Mouse (Mus musculus): Measurements from ENCODE around the gene Ak1. TPM values are rescaled to one million over a fixed set of nuclear protein-coding genes. Genes with fewer than 3 reads are reported as not detected.
A peak's percentile ranks its signal among the peaks of the same experiment; 100 is the strongest.

The Ak1 gene
- total RNA-seq, 1 experiment from 2014 or later: not detected

GRCm38 (mm10) chr2:32597699-32598098 lies 23.9 kb upstream of the Ak1 start:
- ATAC-seq (ENCODE audit: extremely low read depth, insufficient number of reproducible peaks, low FRiP score, poor library complexity, severe bottlenecking): no peak

- ATAC-seq (ENCODE audit: extremely low read depth, insufficient number of reproducible peaks, low FRiP score, poor library complexity, severe bottlenecking): no peak
Measured at GRCm38 (mm10) chr2:32598506-32598905, 23.1 kb upstream of the Ak1 start.

GRCm38 (mm10) chr2:32599409-32599808 lies 22.1 kb upstream of the Ak1 start, which contains the start of gene St6galnac6:
Gene St6galnac6 (plus strand): TSS chr2:32599709.
- ATAC-seq (ENCODE audit: extremely low read depth, insufficient number of reproducible peaks, low FRiP score, poor library complexity, severe bottlenecking): no peak

DNA sequence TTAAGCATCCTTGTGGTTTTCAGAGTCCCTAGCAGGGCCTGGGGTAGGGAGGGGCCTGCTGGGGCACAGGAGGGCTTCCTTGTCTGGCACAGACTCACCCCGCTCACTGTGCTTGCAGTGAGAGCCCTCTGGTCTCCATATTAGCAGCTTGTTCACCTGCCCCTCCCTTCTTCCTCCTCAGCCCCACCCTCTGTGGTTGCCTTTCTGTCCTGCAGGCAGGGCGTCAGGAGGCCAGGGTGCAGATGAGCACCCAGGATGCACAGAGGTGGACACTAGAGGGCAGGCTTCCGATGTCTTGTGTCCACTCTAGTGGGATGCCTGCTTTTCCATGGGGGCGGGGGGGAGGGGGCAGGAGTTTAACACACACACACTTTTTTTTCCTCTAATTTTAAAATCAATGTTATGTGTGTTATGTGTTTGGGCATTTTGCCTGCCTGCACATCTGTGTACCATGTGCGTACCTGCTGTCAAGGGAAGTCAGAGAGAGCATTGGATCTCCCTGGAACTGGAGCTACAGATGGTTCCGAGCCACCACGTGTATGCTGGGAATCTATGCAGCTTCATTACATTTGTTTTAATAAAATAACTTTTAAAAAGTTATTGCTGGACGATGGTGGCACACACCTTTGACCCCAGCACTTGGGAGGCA lies 20.0 kb upstream of the Ak1 start:
- peak; percentile 34; the same call in 1 of the 2 replicates for ATAC-seq (ENCODE audit: extremely low read depth, insufficient number of reproducible peaks, low FRiP score, poor library complexity, severe bottlenecking)

DNA sequence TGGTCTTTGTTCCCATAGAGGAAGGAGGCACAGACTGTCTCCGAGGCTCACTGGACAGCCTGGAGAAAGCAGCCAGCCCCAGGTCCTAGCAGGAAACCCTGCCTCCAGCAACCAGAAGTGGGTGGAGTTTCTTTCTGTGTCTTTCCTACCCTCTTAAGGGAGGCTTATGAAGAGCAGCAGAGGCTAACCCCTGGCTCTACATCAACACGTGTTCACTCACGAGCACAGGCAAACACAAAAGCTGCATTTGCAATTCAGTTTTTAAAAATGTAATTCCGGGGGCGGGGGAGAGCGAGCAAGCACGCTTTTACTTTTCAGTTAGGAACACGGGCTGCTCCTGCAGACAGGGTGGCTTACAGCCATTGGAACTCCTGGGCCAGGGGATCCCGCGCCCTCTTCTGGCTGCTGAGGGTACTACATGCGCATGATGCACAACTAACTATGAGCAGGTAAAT lies 18.9 kb upstream of the Ak1 start:
- ATAC-seq (ENCODE audit: extremely low read depth, insufficient number of reproducible peaks, low FRiP score, poor library complexity, severe bottlenecking): peak; percentile 66

- ATAC-seq (ENCODE audit: extremely low read depth, insufficient number of reproducible peaks, low FRiP score, poor library complexity, severe bottlenecking): no peak
Measured at GRCm38 (mm10) chr2:32604631-32605030, 16.9 kb upstream of the Ak1 start.

DNA sequence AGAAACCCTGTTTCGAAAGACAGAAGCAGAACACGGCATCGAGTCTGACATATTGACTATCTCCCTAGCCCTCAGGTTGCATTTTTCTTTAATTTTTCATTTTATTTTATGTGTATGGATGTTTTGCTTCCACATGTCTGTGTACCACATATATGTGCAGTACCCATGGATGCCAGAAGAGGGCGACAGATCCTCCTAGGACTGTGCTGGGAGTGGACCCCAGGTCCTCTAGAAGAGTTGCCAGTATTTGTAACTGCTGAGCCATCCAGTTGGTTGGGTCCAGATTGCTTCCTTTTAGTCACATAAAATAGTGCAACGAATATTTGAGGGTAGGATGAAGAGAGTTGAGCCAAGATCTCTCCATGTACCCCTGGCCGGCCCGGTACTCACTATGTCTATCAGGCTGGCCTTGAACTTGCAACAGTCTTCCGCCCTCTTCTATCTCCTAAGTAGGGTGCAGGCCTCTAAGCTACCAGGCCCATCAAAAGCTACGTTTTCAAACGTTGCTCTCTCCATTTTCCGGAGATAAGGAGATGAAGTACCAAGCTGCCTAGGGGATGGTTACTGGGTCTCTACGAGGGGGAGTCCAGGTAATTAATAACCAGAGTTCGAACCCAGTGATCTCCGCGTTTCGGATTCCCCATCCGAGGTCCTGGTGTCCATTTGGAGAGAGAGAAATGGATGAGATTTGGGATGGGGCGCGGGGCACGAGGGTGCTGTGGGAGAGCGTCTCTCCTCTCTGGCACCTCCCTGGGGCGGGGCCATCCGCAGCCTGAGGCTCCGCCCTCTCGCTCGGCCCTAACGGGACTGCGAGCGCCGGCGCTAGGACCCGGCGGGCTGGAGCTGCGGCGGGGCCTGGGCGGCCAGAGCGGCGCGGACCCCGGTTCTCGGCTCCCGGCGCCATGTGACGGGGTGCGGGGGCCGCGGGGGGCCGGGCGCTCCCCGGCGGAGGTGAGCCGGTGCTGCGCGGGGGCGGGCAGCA lies 15.1 kb upstream of the Ak1 start:
- ATAC-seq (ENCODE audit: extremely low read depth, insufficient number of reproducible peaks, low FRiP score, poor library complexity, severe bottlenecking): peak; percentile 31

DNA sequence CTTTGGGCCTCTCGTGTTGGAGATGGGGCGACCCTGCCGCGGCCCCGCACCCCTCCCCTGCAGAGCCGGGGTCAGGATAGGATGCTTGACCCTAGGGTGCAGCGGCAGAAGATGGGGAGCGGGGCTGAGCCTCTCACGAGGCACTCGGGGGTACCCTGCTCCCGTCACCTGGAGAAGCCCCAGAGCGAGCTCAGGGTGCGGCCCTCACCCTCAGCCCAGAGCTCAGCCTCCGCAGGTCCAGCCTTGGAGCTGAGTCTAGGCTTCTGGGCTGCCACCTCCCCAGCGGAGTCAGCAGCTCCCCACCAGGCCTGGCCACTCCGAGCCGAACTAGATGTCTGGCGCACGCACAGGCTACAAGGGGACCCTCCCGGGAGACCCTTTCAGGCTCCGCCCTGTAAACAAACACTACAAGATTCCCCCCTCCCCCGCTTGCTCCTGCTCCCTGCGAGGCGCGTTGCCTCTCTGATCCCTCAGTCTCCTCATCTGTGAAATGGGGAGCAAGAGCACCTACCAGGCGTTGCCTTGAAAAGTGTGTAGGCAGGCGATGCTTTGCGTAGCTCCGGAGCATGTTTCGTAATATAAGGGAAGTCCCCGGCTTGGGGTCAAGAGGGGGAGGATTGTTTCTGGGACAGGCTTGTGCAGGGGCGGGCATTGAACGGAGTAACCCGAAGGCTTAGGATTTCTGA lies 14.2 kb upstream of the Ak1 start:
- peak; percentile 23; the same call in 1 of the 2 replicates for ATAC-seq (ENCODE audit: extremely low read depth, insufficient number of reproducible peaks, low FRiP score, poor library complexity, severe bottlenecking)

DNA sequence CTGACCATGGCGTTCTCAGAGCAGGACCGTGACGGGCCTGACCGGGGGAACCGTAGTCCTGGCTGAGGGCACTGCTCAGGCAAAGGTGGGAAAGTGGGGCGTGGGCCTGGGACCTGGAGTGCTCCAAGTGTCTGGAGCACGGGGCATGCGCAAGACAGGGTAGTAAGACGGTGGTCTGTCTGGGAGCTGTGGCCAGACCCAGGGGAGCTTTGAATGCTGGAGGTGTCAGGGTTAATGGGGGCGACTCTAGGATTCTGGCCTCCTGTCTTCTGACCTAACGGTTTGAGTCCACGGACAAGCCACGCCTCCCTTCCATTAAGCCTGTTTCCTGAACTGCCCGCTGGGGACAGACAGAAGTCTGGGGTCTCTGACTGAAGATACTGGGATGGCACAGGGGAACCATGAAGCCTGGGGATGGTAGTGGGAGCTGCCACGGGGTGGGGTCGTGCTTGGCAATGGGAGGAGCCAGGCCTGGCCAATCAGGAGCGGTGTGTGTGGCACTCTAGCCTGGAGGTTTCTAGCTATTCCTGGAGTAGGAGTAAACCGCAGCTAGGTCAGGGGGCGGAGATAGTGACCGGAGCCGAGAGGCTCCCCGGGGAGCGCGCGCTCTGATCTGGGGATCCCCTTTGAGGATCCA lies 13.3 kb upstream of the Ak1 start:
- peak; percentile 20; the same call in 1 of the 2 replicates for ATAC-seq (ENCODE audit: extremely low read depth, insufficient number of reproducible peaks, low FRiP score, poor library complexity, severe bottlenecking)

- no peak for ATAC-seq (ENCODE audit: extremely low read depth, insufficient number of reproducible peaks, low FRiP score, poor library complexity, severe bottlenecking)
Measured at GRCm38 (mm10) chr2:32608778-32609435, 12.7 kb upstream of the Ak1 start.

DNA sequence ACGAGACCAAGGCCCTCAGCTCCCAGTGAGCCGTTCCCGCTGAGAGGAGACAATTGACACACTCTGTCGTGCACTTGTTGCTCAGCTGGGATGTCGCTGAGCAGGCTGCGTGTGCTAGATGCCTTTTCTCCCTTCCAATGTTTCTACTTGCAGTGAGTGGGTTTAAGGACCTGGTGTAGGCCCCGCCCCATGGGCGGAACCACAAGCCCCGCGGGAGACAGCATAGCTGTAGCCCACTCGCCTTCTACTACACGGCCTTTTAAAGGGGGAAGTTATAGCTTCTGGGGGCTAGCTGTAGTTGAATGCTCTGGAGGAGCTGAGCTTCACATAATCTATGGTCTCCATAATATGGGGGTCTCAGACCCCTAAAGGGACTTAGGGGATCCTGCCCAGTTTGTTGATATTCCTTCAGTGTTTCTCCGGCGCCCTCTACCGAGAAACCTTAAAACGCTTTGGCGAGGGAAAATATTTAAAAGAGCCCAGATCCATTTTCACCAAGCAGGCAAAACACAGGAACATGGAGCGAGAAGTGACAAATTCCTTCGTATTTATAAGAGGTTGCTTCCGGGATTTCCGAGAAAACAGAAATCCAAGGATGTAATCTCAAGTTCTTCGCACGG lies 10.8 kb upstream of the Ak1 start:
- ATAC-seq (ENCODE audit: extremely low read depth, insufficient number of reproducible peaks, low FRiP score, poor library complexity, severe bottlenecking): no peak

- ATAC-seq (ENCODE audit: extremely low read depth, insufficient number of reproducible peaks, low FRiP score, poor library complexity, severe bottlenecking): no peak
Measured at GRCm38 (mm10) chr2:32612274-32612673, 9.3 kb upstream of the Ak1 start.

- no peak for ATAC-seq (ENCODE audit: extremely low read depth, insufficient number of reproducible peaks, low FRiP score, poor library complexity, severe bottlenecking)
Measured at GRCm38 (mm10) chr2:32617109-32617508, 4.4 kb upstream of the Ak1 start.

DNA sequence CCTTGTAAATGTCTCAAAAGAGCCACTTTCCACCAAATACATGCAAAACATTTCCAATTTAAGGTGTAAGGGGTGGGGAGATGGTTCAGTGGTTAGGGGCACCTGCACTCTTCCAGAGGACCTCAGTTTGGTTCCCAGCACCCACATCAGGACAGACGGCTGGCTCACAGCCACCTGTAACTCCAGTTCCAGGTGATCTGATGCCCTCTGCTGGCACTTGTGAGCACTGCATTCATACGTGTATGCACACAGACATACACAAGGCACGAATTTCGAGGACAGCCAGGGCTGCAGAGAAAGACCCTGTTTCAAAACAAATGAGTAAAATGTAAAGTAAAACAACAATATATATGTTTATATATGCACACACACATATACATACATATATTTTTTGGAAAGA lies 4.0 kb upstream of the Ak1 start:
- no peak for ATAC-seq (ENCODE audit: extremely low read depth, insufficient number of reproducible peaks, low FRiP score, poor library complexity, severe bottlenecking)

- ATAC-seq (ENCODE audit: extremely low read depth, insufficient number of reproducible peaks, low FRiP score, poor library complexity, severe bottlenecking): no peak
Measured at GRCm38 (mm10) chr2:32618051-32618450, 3.5 kb upstream of the Ak1 start.

- no peak for ATAC-seq (ENCODE audit: extremely low read depth, insufficient number of reproducible peaks, low FRiP score, poor library complexity, severe bottlenecking)
Measured at GRCm38 (mm10) chr2:32620682-32621516, 659 bp upstream of the Ak1 start.

- no peak for ATAC-seq (ENCODE audit: extremely low read depth, insufficient number of reproducible peaks, low FRiP score, poor library complexity, severe bottlenecking)
Measured at GRCm38 (mm10) chr2:32624111-32624748, 2.7 kb downstream of the Ak1 start.
